Mouse (Mus musculus) E14TG2a.4 (cell line): Measurements from ENCODE around the gene Arhgap9.

Experiments used
- H3K27me3 ChIP-seq: 2 replicates; pipeline ENCODE4 v1.6.1; 2014; ENCODE audit warnings: low read length, control low read depth; ENCODE audit not compliant: insufficient read depth
- H3K36me3 ChIP-seq: 2 replicates; pipeline ENCODE4 v1.6.1; 2014; ENCODE audit warnings: low read length, control low read depth; ENCODE audit not compliant: insufficient read depth
- H3K4me1 ChIP-seq: replicated peaks from 2 replicates; pipeline ENCODE4 v1.6.1; 2014; ENCODE audit warnings: low read depth, low read length, control low read depth
- H3K4me3 ChIP-seq: replicated peaks from 2 replicates; pipeline ENCODE4 v1.5.1; 2014; ENCODE audit warnings: mild to moderate bottlenecking, low read length
- H3K9me3 ChIP-seq: 2 replicates; pipeline ENCODE4 v1.6.1; 2014; ENCODE audit warnings: low read length, control low read depth
- CTCF ChIP-seq: conservative IDR thresholded peaks from 2 replicates; pipeline ENCODE4 v1.5.1; 2014; ENCODE audit warnings: low read length
- NANOG ChIP-seq: IDR thresholded peaks from 2 replicates; pipeline ENCODE4 v1.6.1; 2014; ENCODE audit warnings: borderline replicate concordance, low read length, mixed read lengths
- POU5F1 ChIP-seq: IDR thresholded peaks from 2 replicates; pipeline ENCODE4 v1.6.1; 2014; ENCODE audit warnings: low read length, borderline replicate concordance

The Arhgap9 gene

DNA sequence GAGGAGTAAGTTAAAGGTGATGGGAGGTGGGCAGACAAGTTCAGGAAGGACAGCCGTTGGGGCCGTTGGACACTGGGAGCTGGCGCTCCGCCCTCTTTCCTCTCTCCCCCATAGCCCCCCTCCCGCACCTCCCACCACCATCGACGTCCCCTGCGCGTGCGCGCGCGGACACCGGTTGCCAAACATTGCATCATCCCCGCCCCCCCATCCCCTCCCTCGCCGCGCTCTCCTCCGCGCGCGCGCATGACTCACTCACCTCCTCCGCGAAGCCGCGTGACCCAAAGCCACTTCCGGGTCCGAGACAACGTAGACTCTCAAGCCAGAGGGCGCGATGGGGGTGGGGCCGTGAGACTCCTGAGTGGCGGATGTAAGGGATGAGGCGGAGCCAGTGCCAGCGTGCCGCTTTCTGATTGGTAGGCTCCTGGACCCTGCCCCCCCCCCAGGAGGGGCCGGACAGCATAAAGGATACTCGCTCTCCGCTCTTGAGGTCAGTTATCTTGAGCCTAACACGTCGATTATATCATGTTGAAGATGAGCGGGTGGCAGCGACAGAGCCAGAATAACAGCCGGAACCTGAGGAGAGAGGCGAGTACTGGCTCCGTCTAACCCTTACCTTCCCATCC lies 31.3 kb upstream of the Arhgap9 start:
- peaks cover 61% of the 10 kb centered on the region for H3K36me3 ChIP-seq
- peak overlapping the region; percentile 86 for H3K4me3 ChIP-seq
- no peaks in the 10 kb centered on the region for H3K9me3 ChIP-seq
- no peaks in the 10 kb centered on the region for H3K27me3 ChIP-seq
- TF ChIP-seq CTCF = no peak
- TF ChIP-seq POU5F1 = no peak
- no peak for TF ChIP-seq NANOG
- H3K4me1 ChIP-seq = peaks cover 74% of the 10 kb centered on the region

DNA sequence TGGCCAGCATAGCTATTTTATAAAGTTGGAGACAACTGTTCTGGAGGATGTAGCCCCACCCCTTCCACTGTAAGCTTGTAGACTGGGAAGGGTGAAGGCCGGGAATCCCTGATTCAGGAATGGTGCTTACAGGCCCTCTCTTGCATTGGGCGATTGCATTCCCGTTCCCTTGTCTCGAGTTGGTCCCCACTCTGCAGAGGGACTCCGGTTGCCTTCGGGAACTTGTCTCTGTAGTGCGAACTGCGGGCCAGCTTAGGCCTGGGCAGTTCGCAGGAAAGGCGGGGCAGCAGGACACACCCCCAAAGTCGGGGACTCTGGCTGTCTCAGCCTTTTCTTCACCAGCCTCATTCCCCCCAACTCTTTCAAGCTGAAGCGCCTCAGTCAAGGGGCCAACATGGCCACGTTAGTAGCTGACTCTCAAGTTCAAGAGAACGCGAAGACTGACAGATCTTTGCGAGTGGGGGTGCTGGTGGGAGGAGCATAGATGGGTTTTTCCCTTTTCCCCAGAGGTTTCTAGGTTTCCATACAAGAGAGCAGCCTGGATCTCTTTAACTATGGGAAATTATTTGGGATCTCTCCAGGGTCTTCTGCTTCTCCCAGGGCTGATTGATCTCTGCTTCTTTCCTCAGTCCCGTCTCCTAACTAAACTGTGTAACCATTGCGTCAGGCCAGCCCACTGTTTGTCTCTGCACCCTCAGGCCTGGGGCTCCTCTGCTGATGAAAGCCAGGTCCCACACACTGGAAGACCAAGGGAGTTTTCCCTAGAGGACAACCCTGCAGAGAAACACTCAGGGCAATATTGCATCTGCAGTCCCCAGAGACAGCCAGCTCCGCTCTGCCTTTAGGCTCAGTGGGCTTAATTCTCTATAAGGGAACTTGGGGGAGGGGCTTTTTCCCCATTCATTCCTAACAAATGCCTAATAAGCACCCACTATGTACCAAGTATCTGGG lies 30.6 kb upstream of the Arhgap9 start:
- Histone ChIP-seq H3K4me3 (peak overlapping the region; percentile 86), H3K27me3 (no peaks in the 10 kb centered on the region), H3K9me3 (no peaks in the 10 kb centered on the region), H3K36me3 (peaks cover 61% of the 10 kb centered on the region), H3K4me1 (peaks cover 72% of the 10 kb centered on the region)
- TF ChIP-seq NANOG = no peak
- no peak for TF ChIP-seq CTCF
- TF ChIP-seq POU5F1 = no peak

DNA sequence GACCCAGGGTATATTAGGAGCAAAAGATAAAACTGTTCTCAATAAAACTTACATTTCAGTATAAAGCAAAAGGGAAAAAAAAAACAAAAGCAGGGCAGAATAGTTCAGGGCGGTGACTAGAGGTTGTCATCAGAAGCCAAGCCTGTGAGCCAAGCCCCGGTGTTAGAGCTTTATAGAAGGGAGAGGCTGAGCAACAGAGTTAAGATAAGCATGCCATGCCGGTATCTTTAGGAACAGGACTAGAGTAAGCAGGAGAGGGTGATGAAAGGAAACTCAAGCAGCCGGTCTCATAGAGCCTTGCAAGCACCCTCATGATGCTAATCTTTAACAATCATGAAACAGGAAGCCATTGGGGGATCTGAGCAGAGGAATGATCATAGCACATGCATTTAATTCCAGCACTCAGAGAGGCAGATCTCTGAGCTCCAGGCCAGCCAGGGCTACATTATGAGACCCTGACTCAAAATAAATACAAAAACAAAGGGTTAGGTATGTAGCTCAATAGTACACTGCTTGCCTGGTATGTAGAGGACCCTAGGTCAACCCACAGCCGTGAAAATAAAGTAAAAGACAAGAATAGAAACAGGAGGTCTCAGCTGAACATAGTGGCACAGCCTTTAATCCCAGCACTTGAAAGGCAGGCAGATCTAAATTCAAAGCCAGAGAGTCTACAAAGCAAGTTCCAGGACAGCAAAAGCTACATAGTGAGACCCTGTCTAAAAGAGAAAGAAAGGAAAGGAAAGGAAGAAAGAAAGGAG lies 29.7 kb upstream of the Arhgap9 start:
- peak overlapping the region; percentile 86 for H3K4me3 ChIP-seq
- H3K27me3 ChIP-seq = no peaks in the 10 kb centered on the region
- peaks cover 60% of the 10 kb centered on the region for H3K36me3 ChIP-seq
- H3K4me1 ChIP-seq = peaks cover 70% of the 10 kb centered on the region
- TF ChIP-seq CTCF (no peak), NANOG (no peak), POU5F1 (no peak)
- H3K9me3 ChIP-seq = no peaks in the 10 kb centered on the region

DNA sequence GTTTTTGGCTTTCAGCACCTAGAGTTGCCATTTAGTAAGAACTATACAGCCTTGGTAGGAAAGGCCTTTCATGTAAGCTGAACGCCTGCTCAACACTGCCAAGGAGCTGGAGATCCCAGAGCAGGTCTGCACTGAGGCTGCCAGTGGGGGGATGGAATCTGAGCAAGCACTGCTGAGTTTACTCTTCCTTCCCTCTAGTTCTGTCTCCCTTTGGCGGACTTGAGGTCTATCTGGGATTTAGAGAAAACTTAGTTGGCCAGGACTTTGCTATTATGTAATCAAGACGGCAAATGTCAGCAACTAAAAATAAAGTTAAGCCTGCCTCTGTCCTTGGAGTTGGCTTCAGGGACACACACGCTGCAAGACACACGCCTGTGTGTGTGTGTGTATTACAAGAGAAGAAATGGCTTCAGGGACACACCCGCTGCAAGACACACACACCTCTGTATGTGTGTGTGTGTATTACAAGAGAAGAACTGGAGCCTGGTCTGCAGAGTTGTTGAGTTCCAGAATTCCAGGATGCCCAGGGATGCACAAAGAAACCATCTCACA lies 28.7 kb upstream of the Arhgap9 start:
- Histone ChIP-seq H3K4me1 (peaks cover 66% of the 10 kb centered on the region), H3K36me3 (peaks cover 63% of the 10 kb centered on the region), H3K27me3 (no peaks in the 10 kb centered on the region), H3K9me3 (no peaks in the 10 kb centered on the region), H3K4me3 (no peak overlapping the region)
- TF ChIP-seq POU5F1 = no peak

DNA sequence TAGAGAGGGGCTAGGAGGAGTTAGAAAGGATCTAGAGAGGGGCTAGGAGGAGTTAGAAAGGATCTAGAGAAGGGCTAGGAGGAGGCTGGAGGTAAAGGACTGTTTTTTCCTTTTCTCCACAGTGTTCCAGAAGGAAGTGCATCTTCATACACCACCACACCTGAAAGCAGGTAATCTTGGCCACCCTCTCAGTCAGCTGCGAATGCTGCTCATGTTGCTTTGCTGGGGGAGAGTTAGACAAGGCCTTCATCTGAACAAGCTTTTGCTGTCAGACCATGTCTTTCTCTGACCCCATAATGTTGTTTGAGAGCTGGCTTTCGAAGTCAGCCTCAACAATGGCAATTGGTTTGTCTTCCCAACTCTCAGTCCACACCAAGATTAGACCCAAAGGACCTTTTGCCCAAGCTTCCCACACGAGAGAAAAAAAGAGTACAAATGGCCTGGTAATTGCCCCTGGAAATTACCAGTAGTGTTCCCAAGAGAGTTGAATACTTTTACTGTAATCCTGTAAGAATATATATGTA lies 28.1 kb upstream of the Arhgap9 start:
- TF ChIP-seq POU5F1 = no peak
- no peak for TF ChIP-seq NANOG
- no peak for TF ChIP-seq CTCF
- no peaks in the 10 kb centered on the region for H3K9me3 ChIP-seq

DNA sequence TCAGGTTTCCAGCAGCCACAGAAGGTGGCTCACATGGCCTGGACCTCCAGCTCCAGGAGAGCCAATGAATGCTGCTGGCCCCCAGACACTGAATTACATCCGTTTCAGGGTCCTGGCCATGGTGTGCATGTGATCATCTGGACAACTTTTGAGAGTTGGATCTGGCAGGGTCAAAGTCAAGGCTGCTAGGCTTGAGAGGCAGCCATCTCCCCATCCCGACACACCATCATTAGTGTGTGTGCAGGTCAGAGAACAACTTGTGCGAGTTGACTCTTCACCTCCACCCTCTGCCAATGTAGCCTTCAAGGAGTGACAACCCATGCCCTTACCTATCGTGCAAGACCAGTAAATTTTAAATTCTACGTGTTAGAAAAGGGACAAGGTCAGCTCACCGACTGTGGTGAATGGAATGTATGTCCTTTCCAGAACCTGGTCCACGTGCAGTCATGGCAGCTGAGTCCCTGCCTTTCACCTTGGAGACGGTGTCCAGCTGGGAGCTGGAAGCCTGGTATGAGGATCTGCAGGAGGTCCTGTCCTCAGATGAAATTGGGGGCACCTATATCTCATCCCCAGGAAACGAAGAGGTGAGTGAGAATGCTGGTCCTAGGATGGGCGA lies 26.8 kb upstream of the Arhgap9 start:
- Histone ChIP-seq H3K36me3 (peaks cover 82% of the 10 kb centered on the region), H3K27me3 (no peaks in the 10 kb centered on the region), H3K9me3 (no peaks in the 10 kb centered on the region), H3K4me1 (peaks cover 61% of the 10 kb centered on the region), H3K4me3 (no peak overlapping the region)
- TF ChIP-seq NANOG (no peak), POU5F1 (no peak), CTCF (no peak)

More for the DNA sequence above, 28.1 kb upstream of the Arhgap9 start:
- peaks cover 64% of the 10 kb centered on the region for H3K4me1 ChIP-seq
- no peak overlapping the region for H3K4me3 ChIP-seq
- H3K36me3 ChIP-seq = peaks cover 69% of the 10 kb centered on the region
- H3K27me3 ChIP-seq = no peaks in the 10 kb centered on the region

DNA sequence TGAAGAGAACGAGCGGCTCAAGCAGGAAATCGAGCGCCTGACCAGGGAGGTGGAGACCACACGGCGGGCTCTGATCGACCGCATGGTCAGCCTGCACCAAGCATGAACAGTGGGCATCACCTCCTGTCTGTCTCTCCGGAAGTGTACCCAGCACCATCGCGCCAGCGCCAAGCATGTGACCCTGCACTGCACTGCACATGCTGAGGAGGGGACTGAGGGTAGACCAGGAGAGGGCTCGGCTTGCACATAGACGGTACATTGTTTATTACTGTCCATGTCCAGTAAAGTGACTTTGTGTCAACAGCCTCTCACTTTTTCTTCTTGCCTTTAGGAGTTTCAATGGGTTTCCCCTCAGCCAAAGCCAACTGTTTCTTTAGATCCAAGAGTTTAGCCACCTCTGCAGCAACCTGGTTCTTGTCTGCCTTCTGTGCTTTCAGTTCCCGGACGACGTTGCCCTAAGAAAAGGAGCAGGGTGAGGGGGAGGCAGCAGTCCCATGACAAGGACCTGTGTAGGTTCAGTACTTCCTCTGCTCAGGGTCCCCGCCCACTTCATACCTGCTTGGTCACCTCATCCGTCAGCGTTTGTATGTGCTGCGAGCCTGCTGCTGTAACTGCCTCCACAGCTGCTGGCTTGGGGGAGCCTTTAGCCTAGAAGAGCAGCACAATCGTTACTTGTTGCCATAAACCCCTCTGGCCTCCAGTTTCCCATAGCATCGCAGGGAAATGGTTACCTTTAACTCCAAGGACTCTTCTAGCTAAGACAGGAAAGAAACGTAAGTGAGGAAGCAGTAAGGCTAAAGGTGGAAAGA lies 25.6 kb upstream of the Arhgap9 start:
- Histone ChIP-seq H3K4me1 (peaks cover 54% of the 10 kb centered on the region), H3K36me3 (peaks cover 94% of the 10 kb centered on the region), H3K4me3 (no peak overlapping the region), H3K9me3 (no peaks in the 10 kb centered on the region), H3K27me3 (no peaks in the 10 kb centered on the region)
- TF ChIP-seq POU5F1 = no peak
- no peak for TF ChIP-seq NANOG
- TF ChIP-seq CTCF = no peak
